Mouse (Mus musculus) layer of hippocampus, postnatal 25 days (tissue): ENCODE data around the gene Tmem168. TPM values are rescaled to one million over a fixed set of nuclear protein-coding genes. Genes with fewer than 3 reads are reported as not detected.

Source experiments
- DNase-seq, 2 experiments: peaks; one replicate each; pipeline ENCODE4 v3.0.0; 2022; ENCODE audit warnings: mixed read lengths in 2 of 2, low spot score in 1 of 2; ENCODE audit errors: extremely low spot score in 1 of 2
- total RNA-seq, 2 experiments: library from RNA; stranded (reverse); gene quantifications; 2 replicates each; pipeline ENCODE4 v1.2.3; 2021

The Tmem168 gene
- total RNA-seq: 10 to 100 TPM; 14.3 to 15.2 TPM

DNA sequence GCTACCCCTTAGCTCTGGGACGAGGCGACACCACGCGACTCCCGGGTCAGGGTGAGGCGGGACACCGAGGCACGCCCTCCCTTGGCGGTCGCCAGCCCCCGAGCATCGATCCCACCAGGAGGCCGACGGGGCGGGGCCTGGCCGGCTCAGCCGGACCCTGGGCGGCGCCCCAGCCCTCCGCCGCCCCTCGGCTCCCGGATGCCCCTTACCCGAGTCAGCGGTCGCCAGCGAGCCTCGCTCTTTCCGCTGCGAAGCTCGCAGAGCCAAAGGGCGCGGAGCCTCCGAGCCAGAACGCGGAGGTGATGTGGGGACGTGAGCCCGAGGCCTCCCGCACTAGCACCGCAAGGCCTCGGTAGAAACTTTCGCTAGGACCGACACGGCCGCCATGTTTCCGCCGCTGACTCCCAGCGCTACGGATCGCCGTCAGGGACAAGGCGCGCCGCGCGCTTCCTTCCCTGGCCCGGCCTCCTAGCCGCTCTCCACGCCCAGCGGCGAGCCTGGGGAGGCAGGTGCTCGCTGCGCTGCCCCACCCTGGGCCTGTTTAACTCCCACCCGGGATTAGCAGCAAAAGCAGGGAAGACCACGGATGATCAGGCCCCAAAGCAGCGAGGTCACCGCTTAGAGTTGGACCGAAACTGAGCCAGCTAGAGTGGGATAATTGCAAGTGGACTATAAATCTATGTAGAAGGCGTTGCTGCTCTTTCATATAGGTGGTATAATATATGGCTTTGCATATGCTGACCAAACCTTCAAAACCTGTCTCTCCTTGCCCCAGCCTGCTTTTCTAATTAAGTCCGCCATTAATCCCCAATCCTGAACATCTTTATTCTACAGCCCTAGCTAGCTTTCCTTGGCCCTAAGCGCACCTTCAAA, at the start of gene Tmem168:
Gene Tmem168, minus strand, starts transcription at position 480 of the 873 bp plus-strand sequence.
- DNase-seq: peak; percentile 92 to 93

GRCm38 (mm10) chr6:13654081-13654480, 46.2 kb upstream of the Tmem168 start:
- no peak for DNase-seq

DNA sequence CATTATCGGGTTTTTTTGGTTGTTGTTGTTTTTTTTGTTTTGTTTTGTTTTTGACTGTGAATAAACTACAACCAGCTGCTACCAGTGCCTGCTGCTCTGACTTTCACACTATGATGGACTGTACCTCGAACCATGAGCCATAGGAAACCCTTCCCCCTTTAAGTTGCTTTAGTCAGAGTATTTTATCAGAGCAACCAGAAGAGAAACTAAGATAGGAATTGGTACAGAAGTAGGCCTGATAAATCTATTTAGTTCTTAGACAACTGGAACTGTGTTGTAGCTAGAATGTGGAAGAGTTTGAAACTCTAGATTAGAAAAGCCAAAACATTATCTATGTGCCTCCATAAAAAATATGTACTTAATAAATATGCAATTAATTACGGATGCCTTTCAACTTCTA, 44.4 kb upstream of the Tmem168 start:
- DNase-seq: no peak

DNA sequence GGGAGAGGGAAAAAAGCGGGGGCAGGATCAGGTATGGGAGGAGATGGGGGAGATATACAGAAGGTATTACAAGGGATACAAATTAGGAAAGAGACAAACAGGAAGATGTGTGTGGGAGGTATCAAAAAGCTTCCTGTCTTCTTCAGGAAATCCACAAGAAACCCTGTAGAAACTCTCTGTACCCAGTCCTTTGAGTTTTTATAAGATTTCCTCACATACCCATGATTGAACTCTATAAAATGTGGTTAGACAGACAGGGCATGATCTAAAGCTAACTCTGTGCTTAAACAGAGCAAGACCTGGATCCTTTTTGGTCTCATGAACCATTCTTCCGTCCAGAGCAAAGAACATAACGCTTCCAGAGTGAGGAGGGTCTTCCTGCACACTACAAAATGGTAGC, 43.0 kb upstream of the Tmem168 start:
- no peak for DNase-seq

DNA sequence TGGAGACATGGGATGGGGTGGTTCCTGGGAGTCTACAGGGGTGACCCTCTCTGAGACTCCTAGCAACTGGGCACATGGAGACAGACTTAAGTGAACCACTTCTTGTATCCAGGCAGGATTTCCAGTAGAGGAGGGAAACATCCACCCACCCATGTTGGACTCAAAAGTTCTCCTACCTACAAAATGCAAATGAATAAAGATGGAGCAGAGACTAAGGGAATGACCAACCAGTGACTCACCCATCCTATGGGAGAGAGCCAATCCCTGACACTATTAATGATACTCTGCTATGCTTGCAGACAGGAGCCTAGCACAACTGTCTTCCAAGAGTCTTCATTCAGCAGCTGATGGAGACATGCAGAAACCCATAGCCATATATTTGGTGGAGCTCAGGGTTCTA, 40.4 kb upstream of the Tmem168 start:
- DNase-seq: no peak

GRCm38 (mm10) chr6:13636582-13636989, 28.7 kb upstream of the Tmem168 start:
- DNase-seq: no peak

DNA sequence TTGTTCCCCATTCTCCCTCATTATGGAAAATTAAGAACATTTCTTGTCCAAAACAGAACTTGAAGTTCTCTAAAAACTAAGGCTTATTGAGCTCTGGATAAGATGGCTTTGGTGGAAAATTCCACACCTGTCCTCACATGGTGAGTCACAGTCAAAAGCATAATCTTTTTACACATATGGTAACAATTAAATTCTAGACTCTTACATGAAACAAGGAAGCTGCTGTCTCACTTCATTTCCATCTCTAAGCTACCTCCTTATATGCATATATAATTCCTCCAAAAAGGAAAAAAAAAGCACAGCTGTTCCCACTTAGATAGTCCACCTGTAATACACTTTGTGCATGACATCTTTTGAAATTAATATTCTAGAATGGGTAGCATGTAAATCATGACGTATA, 24.7 kb upstream of the Tmem168 start:
- no peak for DNase-seq

GRCm38 (mm10) chr6:13630607-13631006, 22.7 kb upstream of the Tmem168 start:
- no peak for DNase-seq

- no peak for DNase-seq
Observed at GRCm38 (mm10) chr6:13619618-13620017, 11.7 kb upstream of the Tmem168 start.

DNA sequence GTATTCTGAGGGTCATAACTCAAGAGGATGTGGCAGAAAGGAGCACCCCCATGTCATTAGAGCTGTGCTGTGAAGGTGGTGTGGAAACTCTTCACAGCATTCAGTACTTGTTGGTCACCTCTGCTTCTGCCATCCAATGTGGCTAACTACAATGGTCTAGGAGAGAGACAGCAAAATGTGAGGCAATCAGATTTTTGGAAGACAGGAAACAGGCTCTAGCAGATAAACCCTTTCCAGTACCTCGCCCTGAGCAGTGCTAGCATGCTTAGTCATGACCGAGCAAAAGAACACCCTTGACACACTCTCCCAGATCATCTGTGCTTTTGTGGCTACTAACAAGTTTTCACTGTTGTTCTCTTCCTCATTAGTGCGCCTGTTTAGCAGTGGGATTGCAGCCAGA, 9.2 kb upstream of the Tmem168 start:
- DNase-seq: no peak

DNA sequence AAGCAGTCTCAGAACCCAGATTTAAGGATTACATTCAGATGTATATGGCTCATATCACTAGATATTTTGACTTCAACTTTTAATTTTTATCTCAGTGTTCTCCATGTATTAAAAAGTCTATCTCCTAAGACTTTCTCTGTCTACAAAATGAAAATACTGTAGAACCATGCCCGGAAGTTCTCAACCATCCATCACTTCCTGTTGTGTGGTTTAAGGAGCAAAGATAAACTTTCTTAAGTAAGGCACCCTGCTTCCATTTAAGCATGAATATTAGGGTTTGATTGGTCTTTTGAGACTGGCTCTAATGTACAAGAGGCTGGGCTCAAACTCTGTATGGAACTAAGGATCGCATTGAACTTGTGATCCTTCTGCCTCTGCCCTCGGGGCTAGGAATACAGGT, 6.7 kb upstream of the Tmem168 start:
- no peak for DNase-seq

DNA sequence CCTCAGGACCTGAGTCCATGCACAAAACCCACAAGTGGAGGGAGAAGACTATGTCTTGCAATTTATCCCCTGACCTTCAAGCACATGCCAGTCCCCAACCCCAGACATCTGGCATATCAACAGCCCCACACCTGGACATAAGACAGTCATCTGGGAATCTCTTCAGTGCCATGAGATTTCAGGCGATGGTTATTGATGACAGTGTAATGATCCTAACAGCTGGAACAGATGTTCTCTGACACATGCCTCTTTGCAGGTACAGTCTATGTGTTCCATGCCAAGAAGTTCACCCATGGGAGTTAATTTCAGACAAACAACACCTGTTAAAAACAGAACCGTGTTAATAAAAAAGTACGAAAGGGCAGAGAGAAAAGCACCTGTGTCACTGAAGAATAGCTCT, 5.8 kb upstream of the Tmem168 start:
- DNase-seq: no peak

- DNase-seq: no peak
Observed at GRCm38 (mm10) chr6:13610869-13611268, 3.0 kb upstream of the Tmem168 start.

DNA sequence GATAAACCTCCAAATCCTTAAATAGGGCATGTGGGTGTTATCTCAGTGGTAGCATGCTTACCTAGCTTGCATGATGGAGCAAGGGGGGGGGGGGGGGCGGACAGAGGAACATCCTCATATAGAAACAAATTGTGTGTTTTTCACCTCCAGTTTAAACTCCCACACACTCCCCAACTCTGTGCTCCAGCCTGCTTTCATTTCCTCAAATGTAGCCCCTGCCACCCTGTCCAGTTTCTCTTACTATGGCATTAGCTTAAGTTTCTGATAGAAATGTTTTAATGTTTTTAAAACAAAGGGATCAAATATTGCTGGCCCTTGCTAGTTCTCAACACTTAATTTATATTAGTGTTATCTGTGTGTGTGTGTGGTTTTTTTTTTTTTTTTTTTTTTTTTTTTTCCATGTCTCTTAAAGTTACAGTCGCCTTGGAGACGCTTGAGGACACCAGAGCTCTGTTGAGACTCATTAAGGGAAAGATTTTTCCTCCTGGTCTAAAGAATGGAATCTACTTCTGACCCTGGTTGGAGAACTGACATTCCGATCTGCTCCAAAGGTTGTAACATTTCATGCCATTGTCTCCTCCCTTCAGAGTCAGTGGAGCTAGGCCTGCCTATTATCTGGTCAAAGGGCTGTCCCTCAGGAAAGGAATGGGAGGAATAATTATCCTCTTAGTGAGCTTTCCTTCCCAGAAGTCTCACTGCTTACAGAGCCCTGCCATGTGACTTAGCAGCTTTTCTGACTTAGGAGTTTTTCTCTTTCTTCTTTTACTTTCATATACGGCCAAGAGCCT, 1.6 kb upstream of the Tmem168 start:
- no peak for DNase-seq

DNA sequence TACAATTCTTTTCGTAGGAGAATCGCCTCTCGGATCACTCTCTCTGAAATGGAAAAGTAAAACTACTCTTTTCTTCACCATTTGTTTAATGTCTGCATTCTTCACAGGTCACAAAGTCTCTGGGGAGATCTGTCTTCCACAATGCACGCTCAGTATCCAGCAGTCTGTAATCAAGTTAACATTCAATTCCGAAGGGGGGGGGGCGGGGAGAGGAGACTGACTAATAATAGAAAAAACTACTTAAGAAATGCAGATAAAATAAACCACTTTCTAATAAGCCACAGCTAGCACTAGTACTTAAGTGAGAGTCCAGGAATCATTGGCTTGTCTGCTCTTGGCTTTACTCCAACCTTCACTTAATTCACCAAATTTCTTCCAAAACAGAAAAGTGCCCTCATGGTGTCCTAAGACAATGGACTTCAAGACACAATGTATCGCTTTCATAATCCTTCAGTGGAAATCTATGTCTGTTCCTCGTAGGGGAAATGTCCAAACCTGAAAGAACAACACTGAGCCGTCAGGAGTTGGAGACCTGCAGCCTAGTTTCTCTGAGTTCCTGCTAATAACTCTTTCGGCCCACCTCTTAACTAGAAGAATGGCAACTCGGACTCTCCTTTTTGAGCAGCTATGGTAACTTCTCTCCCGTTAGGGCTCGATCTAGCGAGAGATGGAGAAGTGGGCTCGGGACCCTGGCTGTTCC, 829 bp downstream of the Tmem168 start:
- no peak for DNase-seq

- no peak for DNase-seq
Observed at GRCm38 (mm10) chr6:13606394-13606793, 1.5 kb downstream of the Tmem168 start.

DNA sequence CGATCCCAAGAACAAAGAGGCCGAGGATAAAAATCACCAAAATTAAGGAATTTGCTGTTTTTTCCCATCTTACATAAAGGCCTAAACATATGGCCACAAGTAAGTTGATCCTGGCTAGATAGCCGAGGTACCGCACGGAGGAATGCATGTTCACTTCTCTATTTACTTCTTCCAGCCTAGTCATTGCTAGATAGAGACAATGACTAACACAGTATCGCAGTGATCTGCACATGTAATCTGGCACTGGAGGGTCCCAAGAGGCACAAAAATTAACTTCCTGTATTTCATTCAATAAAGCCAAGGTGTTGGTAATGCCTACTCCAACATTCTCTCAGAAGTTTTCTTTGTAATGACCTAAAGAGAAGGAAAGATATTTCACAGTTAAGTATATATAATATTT, 4.8 kb downstream of the Tmem168 start:
- DNase-seq: no peak

DNA sequence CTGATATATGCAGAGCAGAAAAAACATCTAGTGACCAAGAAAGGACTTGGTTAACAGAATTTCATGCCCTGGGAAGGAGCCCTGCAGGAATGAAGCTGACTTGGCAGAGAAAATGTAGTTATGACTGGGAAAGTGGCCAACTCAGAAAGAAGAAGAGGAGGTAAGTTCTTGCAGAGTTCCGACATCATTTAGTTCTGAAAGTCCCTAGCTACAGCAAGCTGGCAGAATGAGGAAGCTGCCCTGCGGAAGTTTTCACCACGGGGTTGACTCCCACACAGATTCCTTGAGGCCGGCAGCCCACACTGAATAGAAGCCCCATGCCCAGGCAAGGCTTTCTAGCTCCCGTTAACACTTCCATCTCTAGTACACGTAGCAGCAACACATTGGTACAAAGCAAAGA, 6.3 kb downstream of the Tmem168 start:
- DNase-seq: no peak

DNA sequence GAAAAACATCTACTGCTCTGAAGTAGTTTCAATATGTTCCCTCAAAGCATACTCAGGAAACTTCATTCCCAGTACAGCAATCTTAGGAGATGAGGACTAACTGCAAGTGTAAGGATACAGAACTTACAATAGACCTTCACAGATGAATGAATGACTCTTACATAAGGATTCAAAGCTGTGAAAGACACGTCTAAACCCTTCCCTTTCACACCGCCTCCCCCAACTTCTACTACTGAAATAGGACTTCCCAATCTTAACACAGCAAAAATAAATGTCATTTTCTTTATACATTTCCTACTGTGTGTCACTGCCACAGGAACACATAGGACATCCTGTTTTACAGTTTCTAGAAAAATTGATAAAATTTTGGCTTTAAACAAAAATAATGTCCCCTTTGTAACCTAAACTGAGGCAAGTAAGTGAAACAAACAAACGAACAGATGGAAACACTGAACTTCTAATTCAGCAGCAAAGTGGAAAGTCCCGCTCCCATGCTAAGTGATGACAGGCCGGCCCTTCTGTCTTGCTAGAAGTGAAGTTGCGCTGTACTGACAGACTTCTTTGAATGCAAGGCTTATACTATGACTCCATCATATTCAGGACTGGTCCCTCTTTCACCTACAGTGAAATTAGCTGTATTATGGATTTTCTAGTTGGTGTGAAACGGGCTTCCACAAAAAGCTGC, 9.5 kb downstream of the Tmem168 start:
- DNase-seq: no peak

GRCm38 (mm10) chr6:13592729-13593345, 15.1 kb downstream of the Tmem168 start:
- DNase-seq: no peak
